8 mouse cellular contexts compared by ENCODE assay signal in genomic region chr17:42315669-42316611, GRCm38 (mm10). TPM values are rescaled to one million over a fixed set of nuclear protein-coding genes. Genes with fewer than 3 reads are reported as not detected.
DNase-seq lines count a peak whose midpoint lies in the region; ATAC-seq and TF ChIP-seq lines count a peak whose summit lies in the region.

Gene Ptchd4 (plus strand): TSS chr17:42315947.

- peaks cover 15% of the 10 kb centered on the region for H3K27me3 ChIP-seq in hindbrain, embryonic 10.5 days (ENCODE audit: insufficient read depth, poor library complexity, severe bottlenecking)
- H3K27me3 ChIP-seq in midbrain, embryonic 15.5 days (replicated peaks): no peaks in the 10 kb centered on the region

- peak; percentile 26 for DNase-seq in adrenal gland, adult 2 months
- no peak for DNase-seq in adrenal gland, postnatal 4 days (ENCODE audit: low spot score in 2 of 2)
- peak; percentile 14 to 28 for DNase-seq in adrenal gland, postnatal 36 days
- DNase-seq in hindbrain, embryonic 10.5 days (ENCODE audit: low spot score): peak; percentile 68
- DNase-seq in left cerebral cortex, postnatal 14 days (ENCODE audit: low spot score in 2 of 2): peak; percentile 51 to 52
- peak; percentile 29 for DNase-seq in telencephalon, adult 2 months (ENCODE audit: low read depth, low spot score)

- TF ChIP-seq CTCF in embryonic fibroblast, embryonic 13.5 days (IDR thresholded peaks at IDR 0.05; ENCODE audit: borderline replicate concordance, insufficient read depth, low read length): peak; percentile 19; the same call in 1 of the 2 replicates

- no peaks in the 10 kb centered on the region for H3K36me3 ChIP-seq in hindbrain, embryonic 10.5 days
- H3K36me3 ChIP-seq in midbrain, embryonic 15.5 days (replicated peaks): no peaks in the 10 kb centered on the region

- intact Hi-C loops in left cerebral cortex, postnatal 14 days (cut with DNase I): loop anchor here (10.0 kb wide), 1 partner anchor 289 kb away; no protein-coding TSS in a partner anchor

- ATAC-seq in midbrain, embryonic 15.5 days (replicated peaks): peak; percentile 91

- TF ChIP-seq POLR2A in embryonic fibroblast, embryonic 13.5 days (IDR thresholded peaks at IDR 0.05; ENCODE audit: low read depth, low read length): peak; percentile 42

- H3K27ac ChIP-seq in embryonic fibroblast, embryonic 13.5 days (ENCODE audit: insufficient read depth, low read length): peak within 1 kb of the TSS; percentile 45
- H3K27ac ChIP-seq in hindbrain, embryonic 10.5 days: peak within 1 kb of the TSS; percentile 87
- H3K27ac ChIP-seq in midbrain, embryonic 15.5 days: peak within 1 kb of the TSS; percentile 84

- peak within 1 kb of the TSS; percentile 67 for H3K9ac ChIP-seq in midbrain, embryonic 15.5 days

- H3K4me3 ChIP-seq in embryonic fibroblast, embryonic 13.5 days (ENCODE audit: insufficient read depth, low read length): peak within 1 kb of the TSS; percentile 59
- peak within 1 kb of the TSS; percentile 74 for H3K4me3 ChIP-seq in hindbrain, embryonic 10.5 days
- peak within 1 kb of the TSS; percentile 84 for H3K4me3 ChIP-seq in midbrain, embryonic 15.5 days

- peaks cover 5% of the 10 kb centered on the region for H3K4me1 ChIP-seq in embryonic fibroblast, embryonic 13.5 days (ENCODE audit: control insufficient read depth, insufficient read depth, low read length)
- peaks cover 17% of the 10 kb centered on the region; the same call in 1 of the 2 replicates for H3K4me1 ChIP-seq in hindbrain, embryonic 10.5 days (replicated peaks)
- peaks cover 10% of the 10 kb centered on the region for H3K4me1 ChIP-seq in midbrain, embryonic 15.5 days

- H3K4me2 ChIP-seq in midbrain, embryonic 15.5 days: peak within 1 kb of the TSS; percentile 82

- WGBS in hindbrain, embryonic 10.5 days: under 1% methylated on average over 56 of the region's 56 CpGs
- WGBS in midbrain, embryonic 15.5 days: 2% methylated on average over 55 of the region's 56 CpGs

- no peaks in the 10 kb centered on the region for H3K9me3 ChIP-seq in hindbrain, embryonic 10.5 days
- H3K9me3 ChIP-seq in midbrain, embryonic 15.5 days: no peaks in the 10 kb centered on the region

RNA-seq across cellular contexts. Expression of gene Ptchd4, which starts in this region (rescaled TPM):
- total RNA-seq in adrenal gland, adult 2 months (2021): under 1 TPM; 0.06 to 0.21 TPM
- polyA plus RNA-seq in adrenal gland, adult 2 months (2012; rRNA removed): 0.07 TPM in 1 of 2 replicates, not detected in the other
- total RNA-seq in adrenal gland, postnatal 4 days (2021): under 1 TPM; 0.17 to 0.37 TPM
- under 1 TPM in 1 of 2 experiments, not detected in 1; 0.07 TPM for total RNA-seq in adrenal gland, postnatal 36 days (2021)
- polyA plus RNA-seq in embryonic fibroblast, embryonic 13.5 days (2011; ENCODE audit: insufficient read length, low read depth, missing spikeins): 4.8 and 6.4 TPM in 2 replicates
- 3.0 and 3.3 TPM in 2 replicates for polyA plus RNA-seq in hindbrain, embryonic 10.5 days (2016; fragmentation: Nextera tagmentation; extraction: Ambion mirVana)
- 1 to 10 TPM; 8.1 to 9.8 TPM for total RNA-seq in left cerebral cortex, postnatal 14 days (2021)
- polyA plus RNA-seq in midbrain, embryonic 15.5 days (2015; fragmentation: Nextera tagmentation; extraction: Ambion mirVana): 10.8 and 12.3 TPM in 2 replicates

Comparison
In these comparisons a context has a peak if more than half of its experiments do, and no peak if none do; other contexts are left out.
1. RNA of gene Ptchd4 (total RNA-seq): 8.1 to 9.8 TPM in left cerebral cortex, postnatal 14 days; 0.17 to 0.37 TPM in adrenal gland, postnatal 4 days, 0.06 to 0.21 TPM in adrenal gland, adult 2 months and 0.07 TPM in adrenal gland, postnatal 36 days; every median in the first group is over 4 times any median in the second.
2. Peak in DNase-seq in adrenal gland, adult 2 months; RNA of the gene not detected or under 1 TPM.
3. Peak in DNase-seq in adrenal gland, postnatal 36 days; RNA of the gene not detected or under 1 TPM.
4. DNase-seq: peak in hindbrain, embryonic 10.5 days (single experiment), left cerebral cortex, postnatal 14 days (2 of 2) and telencephalon, adult 2 months (single experiment); none in adrenal gland, postnatal 4 days (0 of 2).
5. Peak in every context shown above with its lines, with median percentiles within 50 percentile points of each other: H3K27ac ChIP-seq and H3K4me3 ChIP-seq.